Mouse (Mus musculus): ENCODE data around the gene Capn2.

DNA sequence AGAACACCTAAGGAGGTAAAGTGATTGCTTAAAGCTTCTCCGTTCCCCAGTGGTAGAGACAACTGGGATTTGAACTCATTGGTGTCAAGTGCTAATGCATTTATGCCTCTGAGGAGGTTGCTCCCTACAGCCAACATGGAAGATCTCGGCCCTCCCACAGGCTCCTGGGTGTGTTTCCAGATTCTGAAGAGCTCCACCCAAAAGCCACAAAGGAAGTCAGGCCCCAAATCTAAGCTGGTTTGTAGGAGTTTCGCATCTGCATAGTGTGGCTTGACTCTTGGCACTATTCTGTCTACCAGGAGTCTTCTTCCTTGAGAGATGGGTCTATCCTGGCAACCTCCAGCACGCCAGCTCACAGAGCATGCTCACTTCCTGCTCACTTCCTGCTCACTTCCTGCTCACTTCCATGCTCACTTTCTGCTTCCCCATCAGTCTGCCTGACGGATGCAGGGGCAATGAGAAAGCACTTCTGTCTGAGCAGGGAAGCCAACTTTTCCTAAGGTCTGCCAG, 4.5 kb downstream of the Capn2 start:
- TF ChIP-seq CTCF (IDR thresholded peaks at IDR 0.05; ENCODE audit: control insufficient read depth, insufficient read depth, low read length), result no peak
- TF ChIP-seq POLR2A (IDR thresholded peaks at IDR 0.05; ENCODE audit: borderline replicate concordance, control insufficient read depth, low read depth, low read length), result no peak

Measured in bone marrow, adult 2 months (tissue).